Mouse (Mus musculus) liver, embryonic 15.5 days (tissue): Measurements from ENCODE around the gene Wasf2. TPM values are rescaled to one million over a fixed set of nuclear protein-coding genes. Genes with fewer than 3 reads are reported as not detected.

ENCODE experiments used
- ATAC-seq: fragments of 200-750 bp; cut with Nextera tagmentation; 2 replicates; pipeline ENCODE4 v1.8.0; 2017; ENCODE audit warnings: moderate number of reproducible peaks, mild to moderate bottlenecking, moderate library complexity; ENCODE audit not compliant: insufficient read depth
- H3K27ac ChIP-seq: fragments of 300-500 bp; sonication (generic); replicated peaks from 2 replicates; pipeline ENCODE4 v1.5.1; 2015; ENCODE audit warnings: mild to moderate bottlenecking, inconsistent platforms
- H3K27me3 ChIP-seq: fragments of 300-500 bp; sonication (generic); 2 replicates; pipeline ENCODE4 v1.6.1; 2015; ENCODE audit warnings: mild to moderate bottlenecking, inconsistent platforms
- H3K36me3 ChIP-seq: fragments of 300-500 bp; sonication (generic); replicated peaks from 2 replicates; pipeline ENCODE4 v1.6.1; 2015; ENCODE audit warnings: moderate library complexity, mild to moderate bottlenecking, inconsistent platforms
- H3K4me1 ChIP-seq: fragments of 300-500 bp; sonication (generic); replicated peaks from 2 replicates; pipeline ENCODE4 v1.6.1; 2015; ENCODE audit warnings: inconsistent platforms
- H3K4me2 ChIP-seq: fragments of 300-500 bp; sonication (generic); 2 replicates; pipeline ENCODE4 v1.6.1; 2015; ENCODE audit warnings: moderate library complexity, mild to moderate bottlenecking, inconsistent platforms
- H3K4me3 ChIP-seq: fragments of 300-500 bp; sonication (generic); replicated peaks from 2 replicates; pipeline ENCODE4 v1.5.1; 2015; ENCODE audit warnings: mild to moderate bottlenecking, inconsistent platforms
- H3K9ac ChIP-seq: fragments of 300-500 bp; sonication (generic); 2 replicates; pipeline ENCODE4 v1.6.1; 2015; ENCODE audit warnings: moderate library complexity, mild to moderate bottlenecking, inconsistent platforms
- H3K9me3 ChIP-seq: fragments of 300-500 bp; sonication (generic); replicated peaks from 2 replicates; pipeline ENCODE4 v1.6.1; 2016; ENCODE audit warnings: inconsistent platforms
- WGBS: fragments of 180-500 bp; shearing (Covaris S2); methylation state at CpG from one replicate; pipeline ENCODE4 v1.1.7; 2015; ENCODE audit warnings: mixed read lengths; ENCODE audit not compliant: insufficient replicate concordance; 5-methylcytosine and 5-hydroxymethylcytosine counted together
- polyA plus RNA-seq: library from polyadenylated mRNA; unstranded; fragments of >200 nt; fragmentation: Nextera tagmentation; extraction: Ambion mirVana; gene quantifications from 2 replicates; pipeline ENCODE4 v1.2.1, GENCODE M21; 2015

Gene Wasf2
- polyA plus RNA-seq, 1 experiment from 2014 or later, result 52.0 TPM

- no peak for ATAC-seq
- WGBS, result 71% methylated on average over 4 of the region's 4 CpGs
- no peak overlapping the region for H3K4me2 ChIP-seq
These were observed 30.5 kb downstream of the Wasf2 start for GRCm38 (mm10) chr4:133160821-133161220.

GRCm38 (mm10) chr4:133162196-133162595 lies 31.9 kb downstream of the Wasf2 start:
- ATAC-seq, result no peak
- WGBS, result 60% methylated on average over 6 of the region's 6 CpGs

More at GRCm38 (mm10) chr4:133160821-133161220, 30.5 kb downstream of the Wasf2 start:
- peaks cover 25% of the 10 kb centered on the region for H3K4me1 ChIP-seq
- H3K27ac ChIP-seq, result no peak overlapping the region
- no peaks in the 10 kb centered on the region for H3K9me3 ChIP-seq
- no peaks in the 10 kb centered on the region for H3K27me3 ChIP-seq
- H3K36me3 ChIP-seq, result peaks cover 11% of the 10 kb centered on the region
- no peak overlapping the region for H3K4me3 ChIP-seq
- H3K9ac ChIP-seq, result no peak overlapping the region

GRCm38 (mm10) chr4:133166773-133167172 lies 36.5 kb downstream of the Wasf2 start:
- no peak overlapping the region for H3K9ac ChIP-seq
- H3K27me3 ChIP-seq, result no peaks in the 10 kb centered on the region
- H3K4me3 ChIP-seq, result no peak overlapping the region
- H3K4me2 ChIP-seq, result no peak overlapping the region
- ATAC-seq, result no peak
- H3K36me3 ChIP-seq, result peaks cover 3% of the 10 kb centered on the region; the same call in 1 of the 2 replicates
- H3K9me3 ChIP-seq, result no peaks in the 10 kb centered on the region
- no peak overlapping the region for H3K27ac ChIP-seq
- H3K4me1 ChIP-seq, result peaks cover 38% of the 10 kb centered on the region
- 82% methylated on average over 9 of the region's 9 CpGs for WGBS

More at GRCm38 (mm10) chr4:133162196-133162595, 31.9 kb downstream of the Wasf2 start:
- H3K9ac ChIP-seq, result no peak overlapping the region
- peaks cover 26% of the 10 kb centered on the region for H3K4me1 ChIP-seq
- H3K27ac ChIP-seq, result no peak overlapping the region
- H3K4me2 ChIP-seq, result no peak overlapping the region
- no peak overlapping the region for H3K4me3 ChIP-seq
- peaks cover 11% of the 10 kb centered on the region for H3K36me3 ChIP-seq
- H3K27me3 ChIP-seq, result no peaks in the 10 kb centered on the region
- no peaks in the 10 kb centered on the region for H3K9me3 ChIP-seq

- Histone ChIP-seq H3K36me3 (peaks cover 3% of the 10 kb centered on the region; the same call in 1 of the 2 replicates), H3K9ac (no peak overlapping the region), H3K4me1 (peaks cover 56% of the 10 kb centered on the region), H3K9me3 (no peaks in the 10 kb centered on the region), H3K4me3 (no peak overlapping the region), H3K4me2 (peak overlapping the region; percentile 30), H3K27me3 (no peaks in the 10 kb centered on the region), H3K27ac (peak overlapping the region; percentile 77)
- ATAC-seq, result peak; percentile 42; the same call in 1 of the 2 replicates
- 31% methylated on average over 10 of the region's 10 CpGs for WGBS
These were observed 39.1 kb downstream of the Wasf2 start for GRCm38 (mm10) chr4:133169237-133170055.

- peak overlapping the region; percentile 77 for H3K27ac ChIP-seq
- WGBS, result 25% methylated on average over 3 of the region's 3 CpGs
- peak overlapping the region; percentile 25; the same call in 1 of the 2 replicates for H3K4me2 ChIP-seq
- peaks cover 59% of the 10 kb centered on the region for H3K4me1 ChIP-seq
- no peaks in the 10 kb centered on the region for H3K27me3 ChIP-seq
- no peak overlapping the region for H3K9ac ChIP-seq
- no peak for ATAC-seq
- peaks cover 1% of the 10 kb centered on the region; the same call in 1 of the 2 replicates for H3K36me3 ChIP-seq
- no peak overlapping the region for H3K4me3 ChIP-seq
- H3K9me3 ChIP-seq, result no peaks in the 10 kb centered on the region
These were observed 39.8 kb downstream of the Wasf2 start for GRCm38 (mm10) chr4:133170056-133170524.

GRCm38 (mm10) chr4:133170616-133171015 lies 40.3 kb downstream of the Wasf2 start:
- Histone ChIP-seq H3K36me3 (no peaks in the 10 kb centered on the region; the same call in 1 of the 2 replicates), H3K9ac (no peak overlapping the region), H3K4me2 (no peak overlapping the region), H3K9me3 (no peaks in the 10 kb centered on the region), H3K4me1 (peaks cover 64% of the 10 kb centered on the region), H3K27ac (peak overlapping the region; percentile 26; the same call in 1 of the 2 replicates), H3K27me3 (no peaks in the 10 kb centered on the region), H3K4me3 (no peak overlapping the region)
- no peak for ATAC-seq

GRCm38 (mm10) chr4:133172451-133172850 lies 42.1 kb downstream of the Wasf2 start:
- H3K36me3 ChIP-seq, result peaks cover 12% of the 10 kb centered on the region
- no peak overlapping the region for H3K27ac ChIP-seq
- no peaks in the 10 kb centered on the region for H3K9me3 ChIP-seq
- H3K4me3 ChIP-seq, result no peak overlapping the region
- ATAC-seq, result no peak
- H3K4me2 ChIP-seq, result no peak overlapping the region
- 81% methylated on average over 4 of the region's 4 CpGs for WGBS
- H3K27me3 ChIP-seq, result no peaks in the 10 kb centered on the region
- H3K4me1 ChIP-seq, result peaks cover 72% of the 10 kb centered on the region
- H3K9ac ChIP-seq, result no peak overlapping the region

- Histone ChIP-seq H3K9me3 (no peaks in the 10 kb centered on the region), H3K4me3 (no peak overlapping the region), H3K4me2 (0 out of 2 replicates have a peak overlapping the region, but pooled peaks have one; percentile 19), H3K36me3 (peaks cover 21% of the 10 kb centered on the region), H3K27ac (peak overlapping the region; percentile 66), H3K4me1 (peaks cover 86% of the 10 kb centered on the region), H3K27me3 (no peaks in the 10 kb centered on the region), H3K9ac (no peak overlapping the region)
- 13% methylated on average over 4 of the region's 4 CpGs for WGBS
- no peak for ATAC-seq
These were observed 44.1 kb downstream of the Wasf2 start for GRCm38 (mm10) chr4:133174361-133174760.

- Histone ChIP-seq H3K27ac (peak overlapping the region; percentile 41), H3K4me2 (no peak overlapping the region), H3K4me1 (peaks cover 77% of the 10 kb centered on the region), H3K27me3 (no peaks in the 10 kb centered on the region), H3K9me3 (no peaks in the 10 kb centered on the region), H3K4me3 (no peak overlapping the region), H3K36me3 (peaks cover 28% of the 10 kb centered on the region), H3K9ac (no peak overlapping the region)
- 65% methylated on average over 7 of the region's 7 CpGs for WGBS
- no peak for ATAC-seq
These were observed 45.0 kb downstream of the Wasf2 start for GRCm38 (mm10) chr4:133175274-133175673.

GRCm38 (mm10) chr4:133175998-133176760 lies 45.9 kb downstream of the Wasf2 start:
- WGBS, result 78% methylated on average over 14 of the region's 14 CpGs
- Histone ChIP-seq H3K27ac (peak overlapping the region; percentile 72; the same call in 1 of the 2 replicates), H3K9me3 (no peaks in the 10 kb centered on the region), H3K27me3 (no peaks in the 10 kb centered on the region), H3K4me3 (no peak overlapping the region), H3K4me2 (no peak overlapping the region), H3K36me3 (peaks cover 35% of the 10 kb centered on the region), H3K4me1 (peaks cover 68% of the 10 kb centered on the region), H3K9ac (no peak overlapping the region)
- no peak for ATAC-seq
